Mouse (Mus musculus) erythroblast, embryonic 14.5 days (primary cell): ENCODE results near the gene Slc16a9.

ENCODE experiments used
- GATA1 ChIP-seq: IDR thresholded peaks from 2 replicates; pipeline ENCODE4 v1.6.1; 2012; ENCODE audit warnings: low read length, inconsistent platforms, mixed read lengths
- TAL1 ChIP-seq: IDR thresholded peaks from 3 replicates; pipeline ENCODE4 v1.6.1; 2012; ENCODE audit warnings: low read length, inconsistent platforms, mixed read lengths

GRCm38 (mm10) chr10:70303203-70303602, 58.3 kb downstream of the Slc16a9 start:
- TF ChIP-seq GATA1: no peak
- TF ChIP-seq TAL1: no peak
